Mouse (Mus musculus) cerebellum, adult 11-12 months (tissue): ENCODE data around the gene Keg1.
"Not testable (repeated sequence)": the region's sequence is repeated elsewhere in the genome, so short reads cannot be mapped to it uniquely, and the experiment has no call there.

Source experiments
- DNase-seq: peaks from one replicate; pipeline ENCODE4 v3.0.0; 2022

Gene Keg1

DNA sequence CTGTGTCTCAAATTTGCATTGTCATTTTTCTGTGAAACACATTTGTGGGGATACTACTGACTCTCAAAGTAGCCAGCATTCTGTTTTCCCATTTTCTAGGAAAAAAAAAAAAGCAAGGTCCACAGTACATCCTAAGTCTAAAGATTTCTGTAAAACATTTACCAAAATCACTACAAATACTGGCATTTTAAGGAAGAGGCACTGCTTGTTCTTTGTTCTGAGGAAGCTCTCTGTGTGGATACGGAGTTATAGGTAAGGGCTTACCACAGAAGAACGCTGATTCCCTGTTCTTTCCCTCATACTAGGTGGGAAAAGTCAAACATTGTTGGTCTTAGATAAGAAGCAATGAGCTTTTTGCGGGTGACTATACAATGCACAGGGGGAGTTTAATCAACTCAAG lies at the start of gene Keg1:
Gene Keg1 (plus strand): TSS at position 197 of the 400 bp plus-strand sequence.
- no peak for DNase-seq

- DNase-seq: no peak
Observed at GRCm38 (mm10) chr19:12649511-12649910, 46.1 kb upstream of the Keg1 start.

- no peak for DNase-seq
Observed at GRCm38 (mm10) chr19:12666156-12666555, 29.4 kb upstream of the Keg1 start.

GRCm38 (mm10) chr19:12668601-12669000 lies 27.0 kb upstream of the Keg1 start:
- DNase-seq: not testable (repeated sequence)

- no peak for DNase-seq
Observed at GRCm38 (mm10) chr19:12670139-12670538, 25.4 kb upstream of the Keg1 start, which contains the start of gene Olfr1442. Gene Olfr1442 (plus strand): TSS chr19:12670439.

GRCm38 (mm10) chr19:12671051-12671450 lies 24.5 kb upstream of the Keg1 start:
- DNase-seq: no peak

DNA sequence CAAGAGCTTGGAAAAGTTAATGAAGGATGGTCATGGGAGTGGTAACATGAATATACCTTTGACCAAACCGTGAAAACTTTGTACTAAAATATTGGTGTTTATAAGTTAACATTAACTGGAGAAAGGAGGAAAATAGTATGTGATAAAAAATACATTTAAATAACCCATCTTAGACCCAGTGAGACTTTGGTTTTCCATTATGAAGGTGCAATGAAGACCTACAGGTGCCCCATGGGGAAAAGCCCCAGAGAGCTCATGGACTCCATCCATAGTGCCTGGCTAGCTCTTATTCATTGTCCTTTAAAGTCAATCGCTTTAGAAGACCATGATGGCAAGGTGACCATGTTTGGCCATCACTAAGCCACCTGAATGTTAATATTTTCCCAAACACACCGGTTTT lies 17.8 kb upstream of the Keg1 start, which contains the start of gene Olfr1443:
Gene Olfr1443 (plus strand): TSS at position 301 of the 400 bp plus-strand sequence.
- DNase-seq: no peak

DNA sequence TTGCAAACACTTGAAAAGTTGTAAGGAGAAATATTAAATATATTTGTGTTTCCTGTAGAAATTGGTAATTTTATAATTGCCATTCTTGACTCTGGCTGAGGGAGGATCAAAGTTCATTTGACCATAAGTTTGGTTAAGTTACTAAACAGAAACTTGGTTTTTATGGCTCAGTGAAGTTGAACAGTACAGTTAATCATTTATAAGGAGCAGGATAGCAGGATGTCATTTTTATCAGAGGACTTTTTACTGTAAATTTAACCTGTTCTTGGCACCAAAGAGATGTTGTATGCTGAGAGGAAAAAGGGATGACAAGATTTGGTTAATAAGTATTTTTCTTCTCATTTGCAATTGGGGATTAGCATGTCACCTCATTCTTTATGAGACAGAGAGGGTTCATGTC lies 10.9 kb upstream of the Keg1 start:
- no peak for DNase-seq

DNA sequence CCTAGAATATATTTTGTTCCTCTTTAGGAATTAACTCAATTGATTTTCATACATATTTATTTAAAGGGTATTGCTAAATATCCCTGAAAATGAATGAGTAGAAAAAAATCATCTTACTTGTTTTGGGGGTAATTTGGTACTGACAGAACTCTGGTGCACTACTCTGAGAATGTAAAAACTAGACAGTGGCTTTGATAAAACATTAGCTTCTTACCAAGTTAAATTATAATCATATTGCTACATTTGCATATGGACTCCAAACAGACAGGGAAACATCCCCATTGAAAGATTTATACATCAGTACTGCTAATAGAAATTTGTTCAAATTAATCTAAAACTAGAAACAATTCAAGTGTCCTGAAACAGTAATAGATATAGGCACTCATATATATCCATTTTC lies 10.4 kb upstream of the Keg1 start:
- no peak for DNase-seq

- DNase-seq: no peak
Observed at GRCm38 (mm10) chr19:12696221-12696620, 635 bp downstream of the Keg1 start.

GRCm38 (mm10) chr19:12708458-12708857 lies 12.9 kb downstream of the Keg1 start:
- DNase-seq: no peak

- DNase-seq: no peak
Observed at GRCm38 (mm10) chr19:12708986-12709385, 13.4 kb downstream of the Keg1 start.

DNA sequence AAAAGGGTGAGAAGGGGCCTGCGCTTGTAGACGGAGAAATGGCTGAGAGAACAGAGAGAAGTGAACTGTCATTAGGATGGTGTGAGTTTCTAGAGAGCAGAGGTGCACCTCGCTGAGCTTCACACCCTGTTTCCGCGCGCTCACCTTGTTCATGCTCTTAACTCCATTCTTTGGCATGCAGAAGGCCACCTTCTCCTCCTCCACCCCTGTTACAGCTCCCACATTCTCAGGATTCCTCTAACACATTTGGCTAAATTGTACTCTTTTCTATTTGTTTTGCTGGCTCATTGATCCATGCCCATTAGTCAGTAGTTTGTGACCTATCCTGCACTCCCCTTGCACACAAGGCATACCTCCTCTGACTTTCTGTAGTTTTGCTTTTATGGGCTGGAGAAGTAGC lies 23.6 kb downstream of the Keg1 start:
- no peak for DNase-seq

GRCm38 (mm10) chr19:12720463-12720862 lies 24.9 kb downstream of the Keg1 start:
- DNase-seq: no peak

DNA sequence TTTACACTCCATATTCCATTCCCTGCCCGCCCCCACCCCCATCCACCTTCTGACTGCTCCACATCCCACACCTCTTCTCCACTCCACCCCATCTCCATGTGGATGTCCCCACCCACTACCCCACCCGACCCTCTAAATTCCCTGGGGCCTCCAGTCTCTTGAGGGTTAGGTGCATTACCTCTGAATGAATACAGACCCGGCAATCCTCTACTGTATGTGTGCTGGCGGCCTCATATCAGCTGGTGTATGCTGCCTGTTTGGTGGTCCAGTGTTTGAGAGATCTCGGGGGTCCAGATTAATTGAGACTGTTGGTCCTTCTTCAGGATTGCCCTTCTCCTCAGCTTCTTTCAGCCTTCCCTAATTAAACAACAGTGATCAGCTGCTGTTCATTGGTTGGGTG lies 25.3 kb downstream of the Keg1 start:
- DNase-seq: not testable (repeated sequence)

DNA sequence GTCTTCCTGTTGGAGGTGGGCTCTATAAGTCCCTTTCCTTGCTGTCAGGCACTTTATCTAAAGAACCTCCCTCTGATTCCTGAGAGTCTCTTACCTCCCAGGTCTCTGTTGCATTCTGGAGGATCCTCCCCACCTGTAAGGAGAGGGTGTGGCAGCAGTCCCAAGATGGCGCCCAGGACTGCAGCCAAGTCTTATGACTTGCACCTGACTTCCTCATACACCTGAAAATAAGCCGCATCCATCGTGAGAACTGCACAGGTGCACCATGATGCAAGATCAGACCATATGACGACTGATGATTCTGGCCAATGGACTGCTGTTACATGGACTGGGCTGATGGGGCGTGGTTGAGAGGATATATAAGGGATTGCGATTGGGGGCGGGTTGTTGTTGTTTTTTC lies 26.0 kb downstream of the Keg1 start:
- not testable (repeated sequence) for DNase-seq

DNA sequence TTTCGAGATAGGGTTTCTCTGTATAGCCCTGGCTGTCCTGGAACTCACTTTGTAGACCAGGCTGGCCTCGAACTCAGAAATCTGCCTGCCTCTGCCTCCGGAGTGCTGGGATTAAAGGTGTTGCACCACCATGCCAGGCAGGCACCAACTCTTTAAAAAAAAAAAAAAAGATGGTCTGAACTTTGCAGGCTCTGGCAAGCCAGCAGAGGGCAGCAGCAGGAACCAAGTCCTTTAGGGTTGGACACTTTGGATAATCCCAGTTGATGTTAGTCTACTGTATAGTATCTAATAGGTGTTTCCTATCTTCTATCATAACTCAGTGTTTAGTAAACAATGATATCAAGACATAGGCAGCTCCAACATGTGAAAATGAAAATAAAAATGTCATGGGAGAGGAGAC lies 26.7 kb downstream of the Keg1 start:
- peak; percentile 8 for DNase-seq

DNA sequence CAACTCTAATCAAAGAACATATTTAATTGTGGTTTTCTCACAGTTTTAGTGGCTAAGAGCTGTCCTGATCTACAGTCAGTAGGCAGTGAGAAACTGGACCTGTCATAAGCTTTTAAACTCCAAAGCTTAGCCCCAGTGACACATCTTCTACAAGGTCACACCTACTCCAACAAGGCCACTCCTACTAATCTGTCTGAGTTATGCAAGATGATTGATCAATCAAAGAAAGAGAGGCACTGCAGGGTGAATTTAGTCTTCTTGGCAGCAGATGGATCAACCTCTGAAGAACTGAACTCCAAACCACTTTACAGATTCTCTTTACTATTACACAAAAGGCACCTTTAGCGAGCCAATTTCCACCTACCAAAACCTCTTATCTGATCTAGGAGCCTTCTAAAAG lies 30.3 kb downstream of the Keg1 start:
- DNase-seq: no peak

DNA sequence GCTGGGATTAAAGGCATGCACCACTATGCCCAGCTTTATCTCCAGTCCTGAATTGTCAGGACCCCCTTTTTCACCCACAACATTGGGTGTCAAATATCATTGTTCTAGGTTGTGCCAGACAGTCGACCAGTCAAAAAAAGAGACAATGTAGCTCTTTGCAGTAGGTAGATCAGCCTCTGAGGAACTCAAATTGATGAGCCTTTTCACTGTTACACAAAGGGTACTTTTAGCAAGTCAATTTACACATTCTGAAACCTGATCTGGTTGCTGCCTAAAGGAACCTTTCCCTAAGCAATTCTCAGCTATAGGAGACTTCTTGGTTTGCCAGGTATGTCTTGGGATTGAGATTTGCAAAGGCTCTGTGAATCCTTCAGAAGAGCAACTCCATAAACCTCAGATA lies 35.5 kb downstream of the Keg1 start:
- DNase-seq: no peak

- no peak for DNase-seq
Observed at GRCm38 (mm10) chr19:12731950-12732349, 36.4 kb downstream of the Keg1 start.

GRCm38 (mm10) chr19:12756286-12756685 lies 60.7 kb downstream of the Keg1 start:
- DNase-seq: no peak

DNA sequence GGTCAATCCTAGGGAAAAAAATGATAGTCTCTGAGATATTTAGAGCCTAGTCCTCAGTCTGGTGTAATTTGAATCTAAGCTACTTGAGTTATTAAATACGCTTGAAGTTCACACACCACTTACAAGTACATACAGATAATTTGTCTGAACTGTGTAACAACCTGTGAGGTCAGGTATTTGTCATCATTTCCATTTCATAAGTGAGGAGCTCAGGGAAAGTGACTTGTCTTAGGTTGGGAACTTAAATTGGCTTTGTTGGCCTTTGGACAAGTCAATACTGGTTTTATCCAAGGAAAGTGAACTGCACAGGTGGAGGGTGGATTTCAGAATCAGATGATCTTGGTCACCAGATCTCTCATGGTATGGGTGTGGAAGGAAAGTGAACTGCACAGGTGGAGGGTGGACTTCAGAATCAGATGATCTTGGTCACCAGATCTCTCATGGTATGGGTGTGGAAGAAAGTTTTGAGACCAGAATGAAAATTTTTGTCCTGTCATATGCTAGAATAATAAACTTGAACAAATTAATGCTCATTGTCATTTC lies 63.4 kb downstream of the Keg1 start:
- DNase-seq: no peak

DNA sequence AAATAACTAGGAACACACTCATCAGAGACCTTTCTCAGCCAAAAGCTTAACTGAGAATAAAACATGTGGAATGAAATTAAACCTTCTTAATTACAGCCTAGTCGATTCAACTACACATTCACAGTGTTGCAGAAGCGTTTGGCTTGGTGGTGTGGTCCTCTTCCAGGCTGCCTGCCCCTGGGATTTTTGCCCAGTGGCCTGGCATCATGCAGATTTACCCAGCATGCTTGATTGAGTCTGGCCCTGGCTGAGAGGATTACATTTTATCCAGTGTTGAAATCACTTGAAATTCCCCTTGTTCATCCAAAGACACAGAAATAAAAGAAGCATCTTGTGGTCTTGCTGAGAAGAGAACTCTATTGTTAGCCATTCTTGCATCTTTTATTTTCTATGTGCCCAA lies 64.1 kb downstream of the Keg1 start:
- DNase-seq: peak; percentile 73

- no peak for DNase-seq
Observed at GRCm38 (mm10) chr19:12762212-12763130, 66.9 kb downstream of the Keg1 start.
